Mouse (Mus musculus) lung, embryonic 14.5 days (tissue): ENCODE measurements around the gene Elf2. TPM values are rescaled to one million over a fixed set of nuclear protein-coding genes. Genes with fewer than 3 reads are reported as not detected.
"Not testable (repeated sequence)": the region's sequence is repeated elsewhere in the genome, so short reads cannot be mapped to it uniquely, and the experiment has no call there.

Experiments used
- ATAC-seq: fragments of 200-750 bp; cut with Nextera tagmentation; 2 replicates; pipeline ENCODE4 v1.8.0; 2017; ENCODE audit warnings: mild to moderate bottlenecking, moderate TSS enrichment, moderate library complexity; ENCODE audit not compliant: insufficient read depth
- DNase-seq: peaks from one replicate; pipeline ENCODE4 v3.0.0-alpha.2; 2015
- H3K27ac ChIP-seq: fragments of 300-500 bp; sonication (generic); 2 replicates; pipeline ENCODE4 v1.5.1; 2014; ENCODE audit warnings: low read depth, mild to moderate bottlenecking, moderate library complexity
- H3K27me3 ChIP-seq: fragments of 300-500 bp; sonication (generic); 2 replicates; pipeline ENCODE4 v1.6.1; 2014; ENCODE audit warnings: low read length, control low read depth; ENCODE audit not compliant: insufficient read depth
- H3K36me3 ChIP-seq: fragments of 300-500 bp; sonication (generic); 2 replicates; pipeline ENCODE4 v1.6.1; 2014; ENCODE audit warnings: control low read depth; ENCODE audit not compliant: insufficient read depth
- H3K4me1 ChIP-seq: fragments of 300-500 bp; sonication (generic); 2 replicates; pipeline ENCODE4 v1.6.1; 2014; ENCODE audit warnings: antibody characterized with exemption, control low read depth; ENCODE audit not compliant: insufficient read depth
- H3K4me2 ChIP-seq: fragments of 300-500 bp; sonication (generic); 2 replicates; pipeline ENCODE4 v1.6.1; 2014; ENCODE audit warnings: mild to moderate bottlenecking
- H3K4me3 ChIP-seq: fragments of 300-500 bp; sonication (generic); 2 replicates; pipeline ENCODE4 v1.5.1; 2014; ENCODE audit warnings: low read depth, low read length
- H3K9ac ChIP-seq: fragments of 300-500 bp; sonication (generic); 2 replicates; pipeline ENCODE4 v1.6.1; 2014
- H3K9me3 ChIP-seq: fragments of 300-500 bp; sonication (generic); 2 replicates; pipeline ENCODE4 v1.6.1; 2016; ENCODE audit warnings: low read depth, low read length, control low read depth
- CTCF ChIP-seq: IDR thresholded peaks from 2 replicates; pipeline ENCODE4 v1.5.1; 2016; ENCODE audit warnings: antibody characterized with exemption, low read depth
- WGBS: fragments of 180-500 bp; shearing (Covaris S2); extraction: QIAGEN DNeasy Blood & Tissue Kit; methylation state at CpG from one replicate; pipeline ENCODE4 v1.1.7; 2014; 5-methylcytosine and 5-hydroxymethylcytosine counted together
- polyA plus RNA-seq: library from polyadenylated mRNA; unstranded; fragments of >200 nt; fragmentation: Nextera tagmentation; extraction: Ambion mirVana; gene quantifications from 2 replicates; pipeline ENCODE4 v1.2.1, GENCODE M21; 2014

The Elf2 gene
- polyA plus RNA-seq, 1 experiment from 2014 or later, result 60.8 TPM

DNA sequence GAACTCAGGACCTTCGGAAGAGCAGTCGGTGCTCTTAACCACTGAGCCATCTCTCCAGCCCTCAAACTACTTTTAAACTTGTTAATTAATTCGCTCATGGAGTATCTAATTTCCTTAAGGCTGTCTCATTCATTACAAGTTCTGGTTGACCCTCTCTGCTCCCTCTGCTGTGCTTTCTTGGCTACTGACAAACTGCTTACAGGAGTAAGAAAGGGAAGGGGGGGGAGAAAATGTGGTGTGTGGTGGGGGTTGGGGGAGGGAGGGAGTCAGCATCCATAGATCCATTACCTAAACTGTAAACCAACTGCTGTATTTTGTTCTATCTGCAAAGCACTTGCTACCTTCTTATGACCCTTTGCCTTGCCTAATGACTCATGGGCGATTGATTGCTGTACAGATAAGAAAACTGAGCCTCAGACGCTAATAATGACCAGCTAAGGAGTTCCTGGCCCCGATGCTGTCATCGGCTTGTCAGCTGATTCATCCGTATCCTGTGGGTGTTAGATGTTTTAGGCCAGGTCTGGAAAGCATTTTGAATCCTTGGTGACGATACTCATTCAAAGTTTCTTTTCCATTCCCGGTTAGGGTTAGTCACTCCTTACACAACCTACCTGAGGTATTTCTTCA lies 117.5 kb downstream of the Elf2 start:
- ATAC-seq (no peak), DNase-seq (no peak)
- Histone ChIP-seq H3K9ac (no peak overlapping the region), H3K36me3 (no peaks in the 10 kb centered on the region), H3K4me3 (no peak overlapping the region), H3K27me3 (no peaks in the 10 kb centered on the region), H3K27ac (no peak overlapping the region), H3K4me1 (peaks cover 13% of the 10 kb centered on the region), H3K9me3 (no peaks in the 10 kb centered on the region), H3K4me2 (no peak overlapping the region; the same call in 1 of the 2 replicates)
- 37% methylated on average over 10 of the region's 10 CpGs for WGBS
- no peak for TF ChIP-seq CTCF

DNA sequence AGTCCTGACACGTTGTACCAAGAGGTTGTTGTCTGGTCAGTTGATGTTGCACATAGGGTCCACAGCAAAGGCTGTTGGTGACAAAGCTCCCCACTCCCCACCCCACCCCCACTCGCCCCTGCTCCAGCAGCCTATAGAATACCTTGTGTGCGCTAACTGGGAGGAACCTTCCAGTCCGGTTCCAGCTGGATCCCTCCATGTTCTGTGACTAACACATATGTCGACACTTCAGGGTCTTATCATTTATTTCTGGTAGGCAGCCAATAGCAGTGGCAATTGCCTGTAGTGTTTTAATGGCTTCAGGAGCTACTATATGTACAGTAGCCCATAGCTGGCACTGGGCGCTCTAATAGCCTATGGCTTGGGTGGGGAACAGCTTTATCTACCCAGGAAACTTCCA lies 118.2 kb downstream of the Elf2 start:
- H3K27me3 ChIP-seq, result no peaks in the 10 kb centered on the region
- TF ChIP-seq CTCF, result no peak
- 72% methylated on average over 6 of the region's 6 CpGs for WGBS
- H3K4me1 ChIP-seq, result peaks cover 13% of the 10 kb centered on the region
- ATAC-seq (no peak), DNase-seq (peak; percentile 44)
- no peaks in the 10 kb centered on the region for H3K36me3 ChIP-seq
- H3K9ac ChIP-seq, result no peak overlapping the region
- no peak overlapping the region for H3K27ac ChIP-seq
- no peaks in the 10 kb centered on the region for H3K9me3 ChIP-seq
- H3K4me2 ChIP-seq, result no peak overlapping the region
- H3K4me3 ChIP-seq, result no peak overlapping the region

DNA sequence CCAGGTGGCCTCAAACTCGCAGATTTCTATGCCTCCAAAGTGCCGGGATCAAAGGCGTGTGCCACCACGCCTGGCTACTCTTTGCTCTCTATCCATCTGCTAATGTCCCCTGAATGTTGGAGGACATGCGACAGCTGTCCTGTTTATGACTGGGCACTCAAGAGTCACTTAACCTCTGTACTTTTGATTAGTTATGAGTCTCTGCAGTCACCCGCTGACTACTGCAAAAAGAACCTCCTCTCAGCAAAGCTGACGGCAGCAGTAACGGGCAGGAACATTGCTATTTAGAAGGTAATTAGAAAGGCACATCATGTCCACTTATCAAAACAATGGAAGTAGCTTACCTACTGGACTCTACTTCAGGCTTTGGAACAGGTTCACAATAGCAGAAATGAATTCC lies 118.6 kb downstream of the Elf2 start:
- H3K9ac ChIP-seq, result no peak overlapping the region
- no peak overlapping the region for H3K4me3 ChIP-seq
- H3K4me1 ChIP-seq, result peaks cover 13% of the 10 kb centered on the region
- H3K9me3 ChIP-seq, result no peaks in the 10 kb centered on the region
- ATAC-seq (no peak), DNase-seq (no peak)
- H3K27me3 ChIP-seq, result no peaks in the 10 kb centered on the region
- H3K36me3 ChIP-seq, result no peaks in the 10 kb centered on the region
- H3K27ac ChIP-seq, result no peak overlapping the region
- no peak overlapping the region for H3K4me2 ChIP-seq
- no peak for TF ChIP-seq CTCF
- WGBS, result 41% methylated on average over 8 of the region's 8 CpGs

DNA sequence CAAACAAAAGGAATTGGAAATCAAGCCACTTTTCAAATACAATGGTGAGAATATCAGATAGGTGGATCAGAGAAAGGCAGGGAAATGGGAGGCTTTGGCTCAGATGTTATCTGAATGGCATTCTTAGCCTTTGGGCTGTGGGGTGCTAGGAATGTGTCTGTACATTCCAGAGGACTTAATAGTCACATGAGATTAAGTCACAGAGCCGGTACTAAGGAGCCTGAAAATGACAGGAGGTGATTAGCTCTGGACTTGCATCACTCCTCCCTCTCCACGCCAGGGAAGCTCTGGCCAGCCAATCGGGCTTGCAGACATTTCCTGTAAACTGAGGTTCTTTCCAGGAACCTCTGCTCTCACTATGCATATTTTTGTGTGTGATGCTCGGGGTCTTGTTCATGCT lies 119.6 kb downstream of the Elf2 start:
- Histone ChIP-seq H3K4me3 (no peak overlapping the region), H3K9ac (no peak overlapping the region), H3K27ac (no peak overlapping the region), H3K9me3 (no peaks in the 10 kb centered on the region), H3K4me2 (no peak overlapping the region), H3K27me3 (no peaks in the 10 kb centered on the region), H3K4me1 (peaks cover 8% of the 10 kb centered on the region; the same call in 1 of the 2 replicates), H3K36me3 (no peaks in the 10 kb centered on the region)
- WGBS, result 40% methylated on average over 4 of the region's 4 CpGs
- ATAC-seq (no peak), DNase-seq (peak; percentile 32)
- no peak for TF ChIP-seq CTCF

DNA sequence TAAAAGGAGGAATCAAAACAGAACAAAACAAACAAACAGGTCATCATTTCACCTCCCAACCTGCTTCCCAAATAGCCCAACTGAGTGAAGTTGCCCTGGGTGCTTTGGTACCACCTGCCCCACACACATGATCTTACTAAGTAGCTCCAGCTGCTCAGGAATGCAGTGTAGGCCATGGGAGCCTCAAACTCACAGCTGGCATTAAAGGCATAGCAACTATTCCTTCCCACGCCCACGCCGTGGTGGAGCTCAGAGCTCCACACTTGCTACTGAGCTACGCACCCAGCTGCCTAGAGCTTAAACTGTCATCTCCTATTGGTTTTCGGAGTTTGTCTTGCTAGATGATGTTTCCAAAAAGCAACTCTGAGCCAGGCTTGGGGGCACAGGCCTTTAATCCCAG lies 121.2 kb downstream of the Elf2 start:
- Histone ChIP-seq H3K9ac (no peak overlapping the region), H3K27ac (no peak overlapping the region), H3K9me3 (no peaks in the 10 kb centered on the region), H3K27me3 (no peaks in the 10 kb centered on the region), H3K4me2 (no peak overlapping the region), H3K4me3 (no peak overlapping the region), H3K36me3 (no peaks in the 10 kb centered on the region), H3K4me1 (peaks cover 7% of the 10 kb centered on the region; the same call in 1 of the 2 replicates)
- DNase-seq (no peak), ATAC-seq (no peak)
- WGBS, result 86% methylated on average over 5 of the region's 5 CpGs
- no peak for TF ChIP-seq CTCF

DNA sequence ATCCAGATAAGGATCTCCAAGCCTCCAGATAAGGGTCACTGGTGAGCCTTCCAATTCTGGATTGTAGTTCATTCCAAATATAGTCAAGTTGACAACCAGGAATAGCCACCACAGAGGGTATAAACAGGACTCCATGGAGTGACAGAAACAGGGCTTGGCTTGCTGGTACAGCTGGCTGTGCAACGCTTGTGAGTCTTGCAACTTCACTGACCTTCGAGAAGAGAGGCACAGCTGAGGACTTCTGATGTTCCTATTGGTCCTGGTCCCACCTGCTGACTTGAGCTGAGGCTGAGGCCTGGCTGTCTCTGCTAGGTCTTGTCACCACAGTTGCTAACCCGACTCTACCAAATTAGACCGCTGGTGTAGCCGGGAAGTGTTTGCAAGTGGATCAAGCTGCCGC lies 122.1 kb downstream of the Elf2 start:
- not testable (repeated sequence) for H3K4me2 ChIP-seq, H3K4me1 ChIP-seq, H3K9me3 ChIP-seq, DNase-seq, H3K27me3 ChIP-seq, H3K4me3 ChIP-seq, H3K27ac ChIP-seq, H3K9ac ChIP-seq, ATAC-seq, H3K36me3 ChIP-seq
- 82% methylated on average over 6 of the region's 6 CpGs for WGBS

DNA sequence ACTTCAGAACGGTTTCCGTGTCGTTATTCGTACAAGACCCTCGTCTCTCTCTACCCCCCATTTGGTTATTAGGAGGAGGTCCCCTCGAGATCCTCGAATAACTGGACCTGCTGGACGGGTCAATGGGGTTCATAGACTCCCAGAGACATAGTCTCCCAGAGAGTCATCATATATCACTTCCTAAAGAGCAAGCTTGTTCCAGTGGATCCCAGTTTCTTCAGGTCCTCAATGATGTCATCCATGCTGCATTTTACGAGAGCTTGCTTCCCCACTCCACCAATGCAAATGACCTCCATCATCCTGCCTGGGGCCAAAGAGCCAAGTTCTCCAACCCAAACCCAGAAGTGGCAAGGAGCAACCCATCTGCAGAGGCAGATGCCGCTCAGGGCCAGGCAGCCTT lies 124.1 kb downstream of the Elf2 start:
- H3K27ac ChIP-seq, H3K9me3 ChIP-seq, H3K9ac ChIP-seq, ATAC-seq, H3K4me3 ChIP-seq, H3K36me3 ChIP-seq, H3K4me2 ChIP-seq, DNase-seq, H3K4me1 ChIP-seq, H3K27me3 ChIP-seq: not testable (repeated sequence)
- 75% methylated on average over 5 of the region's 10 CpGs for WGBS

DNA sequence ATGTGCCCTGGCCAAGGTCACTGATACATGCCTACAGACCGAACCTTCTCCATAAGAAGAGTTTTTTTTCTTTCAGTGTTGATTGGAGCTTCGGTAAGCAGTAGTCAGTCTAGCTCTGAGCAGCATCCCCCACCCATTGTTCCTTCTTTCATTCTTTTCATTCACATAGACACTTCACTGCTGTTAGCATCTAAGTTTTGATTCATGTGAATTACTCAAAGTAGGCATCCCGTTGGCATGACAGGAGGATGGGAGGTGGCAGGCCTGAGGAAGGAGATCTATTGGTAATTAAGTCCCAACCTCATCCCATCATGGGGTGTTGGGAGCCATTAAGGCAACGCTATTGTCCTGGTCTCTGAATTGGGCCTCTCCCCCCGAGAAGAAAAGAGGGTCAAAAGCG lies 124.8 kb downstream of the Elf2 start:
- no peaks in the 10 kb centered on the region for H3K4me1 ChIP-seq
- H3K9me3 ChIP-seq, result no peaks in the 10 kb centered on the region
- H3K4me3 ChIP-seq, result no peak overlapping the region
- WGBS, result 87% methylated on average over 6 of the region's 6 CpGs
- H3K27me3 ChIP-seq, result no peaks in the 10 kb centered on the region
- ATAC-seq, result no peak
- DNase-seq, result no peak
- no peak overlapping the region for H3K4me2 ChIP-seq
- H3K27ac ChIP-seq, result no peak overlapping the region
- no peak overlapping the region for H3K9ac ChIP-seq
- no peaks in the 10 kb centered on the region for H3K36me3 ChIP-seq
- TF ChIP-seq CTCF, result no peak
